Mouse (Mus musculus) natural killer cell, adult 2 months (primary cell): ENCODE results near the gene Ptgr2.
A peak's percentile ranks its signal among the peaks of the same experiment; 100 is the strongest.
"Not testable (repeated sequence)": the region's sequence is repeated elsewhere in the genome, so short reads cannot be mapped to it uniquely, and the experiment has no call there.

Experiments used
- DNase-seq, 2 experiments: peaks; one replicate each; pipeline ENCODE4 v3.0.0; 2022; ENCODE audit warnings: low spot score in 2 of 2

Ptgr2 gene

GRCm38 (mm10) chr12:84284885-84285592, at the start of gene Ptgr2:
Gene Ptgr2, plus strand, starts transcription at chr12:84285232.
- DNase-seq: peak; percentile 94 to 95

GRCm38 (mm10) chr12:84235577-84235976, 49.5 kb upstream of the Ptgr2 start:
- no peak for DNase-seq

GRCm38 (mm10) chr12:84235981-84236752, 48.9 kb upstream of the Ptgr2 start:
- no peak for DNase-seq

GRCm38 (mm10) chr12:84237036-84237435, 48.0 kb upstream of the Ptgr2 start:
- not testable (repeated sequence) for DNase-seq

- DNase-seq: peak; percentile 91 to 94
These were observed 41.8 kb upstream of the Ptgr2 start for GRCm38 (mm10) chr12:84243076-84243770.

- peak; percentile 81 to 86 for DNase-seq
These were observed 39.3 kb upstream of the Ptgr2 start for GRCm38 (mm10) chr12:84245683-84246082.

GRCm38 (mm10) chr12:84249217-84249616, 35.8 kb upstream of the Ptgr2 start:
- peak; percentile 78 to 80 for DNase-seq

- peak in 1 of 2 experiments; percentile 69 for DNase-seq
These were observed 32.2 kb upstream of the Ptgr2 start for GRCm38 (mm10) chr12:84252811-84253210.

GRCm38 (mm10) chr12:84254886-84255285, 30.1 kb upstream of the Ptgr2 start:
- no peak for DNase-seq

GRCm38 (mm10) chr12:84260363-84260762, 24.7 kb upstream of the Ptgr2 start:
- DNase-seq: no peak

- DNase-seq: no peak
These were observed 17.8 kb upstream of the Ptgr2 start for GRCm38 (mm10) chr12:84267264-84267663.

GRCm38 (mm10) chr12:84273366-84273765, 11.7 kb upstream of the Ptgr2 start:
- DNase-seq: no peak

GRCm38 (mm10) chr12:84275288-84275687, 9.7 kb upstream of the Ptgr2 start:
- peak in 1 of 2 experiments; percentile 22 for DNase-seq

GRCm38 (mm10) chr12:84276288-84276687, 8.7 kb upstream of the Ptgr2 start:
- no peak for DNase-seq

- DNase-seq: no peak
These were observed 8.2 kb upstream of the Ptgr2 start for GRCm38 (mm10) chr12:84276799-84277198.

- DNase-seq: no peak
These were observed 7.2 kb upstream of the Ptgr2 start for GRCm38 (mm10) chr12:84277832-84278231.

GRCm38 (mm10) chr12:84278901-84279300, 6.1 kb upstream of the Ptgr2 start:
- no peak for DNase-seq

- no peak for DNase-seq
These were observed 641 bp upstream of the Ptgr2 start for GRCm38 (mm10) chr12:84284391-84284790.

GRCm38 (mm10) chr12:84285593-84285968, 549 bp downstream of the Ptgr2 start:
- no peak for DNase-seq

GRCm38 (mm10) chr12:84288461-84288860, 3.4 kb downstream of the Ptgr2 start:
- peak; percentile 36 to 62 for DNase-seq

- DNase-seq: no peak
These were observed 12.8 kb downstream of the Ptgr2 start for GRCm38 (mm10) chr12:84297851-84298250.

- DNase-seq: no peak
These were observed 14.2 kb downstream of the Ptgr2 start for GRCm38 (mm10) chr12:84299265-84299664.
